Mouse (Mus musculus): ENCODE data around the gene Arhgap31. TPM values are rescaled to one million over a fixed set of nuclear protein-coding genes. Genes with fewer than 3 reads are reported as not detected.
"Not testable (repeated sequence)": the region's sequence is repeated elsewhere in the genome, so short reads cannot be mapped to it uniquely, and the experiment has no call there.

The Arhgap31 gene
- polyA plus RNA-seq, 1 experiment, result not detected

DNA sequence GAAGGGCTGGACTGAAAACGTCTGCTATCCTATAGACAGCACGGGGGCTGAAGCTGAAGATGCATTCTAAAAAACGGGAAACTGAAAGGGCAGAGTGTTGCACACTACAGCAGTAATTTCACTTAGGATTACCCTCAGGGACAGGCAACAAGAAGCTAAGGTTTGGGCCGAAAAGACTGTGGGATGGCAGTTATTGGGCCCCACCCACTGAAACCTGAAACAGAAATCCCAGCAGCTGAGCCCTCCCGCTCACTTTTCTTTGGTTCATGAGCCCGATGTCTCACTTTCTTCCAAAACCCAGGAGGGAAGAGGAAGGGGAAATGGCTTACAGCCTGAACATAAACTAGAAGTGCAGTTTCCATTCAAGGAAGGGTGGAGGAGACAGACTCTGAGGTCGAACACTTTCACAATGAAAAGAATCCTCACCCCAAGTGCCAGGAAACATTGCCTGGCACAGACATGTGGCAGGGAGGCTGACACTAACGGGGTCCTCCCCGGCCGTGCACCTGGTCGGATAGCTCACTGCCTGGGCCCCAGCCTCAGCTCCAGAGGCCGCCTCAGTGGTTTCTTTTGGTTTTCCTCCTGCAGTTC is 33.5 kb downstream of the Arhgap31 start:
- Histone ChIP-seq H3K27ac (ENCODE audit: insufficient read depth, low read depth, low read length) (peak overlapping the region; percentile 42; the same call in 1 of the 2 replicates), H3K4me3 (ENCODE audit: insufficient read depth, low read depth, low read length) (no peak overlapping the region)
- no peak for TF ChIP-seq POLR2A (IDR thresholded peaks at IDR 0.05; ENCODE audit: insufficient read depth, low read depth, low read length)
- no peak for TF ChIP-seq CTCF (IDR thresholded peaks at IDR 0.05; ENCODE audit: insufficient read depth, low read depth, low read length)

DNA sequence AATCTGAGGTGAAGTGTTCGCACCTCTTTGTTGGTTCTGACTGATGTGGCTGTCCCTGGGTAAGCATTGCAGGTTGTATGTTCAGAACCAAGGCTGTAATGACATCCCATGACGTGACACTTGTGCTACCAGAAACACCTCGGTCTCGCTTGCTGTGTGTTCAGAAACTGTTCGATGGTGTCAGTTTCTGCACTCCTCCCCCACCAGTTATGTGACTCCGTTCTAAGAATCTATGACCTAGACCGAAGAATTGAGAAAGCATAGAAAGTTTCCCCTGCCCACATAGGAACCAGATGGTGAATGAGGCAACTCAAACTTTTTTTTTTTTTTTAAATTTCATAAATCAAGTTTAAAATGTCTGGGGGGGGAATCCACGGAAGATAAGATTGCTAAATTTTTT is 34.2 kb downstream of the Arhgap31 start:
- 91% methylated on average over 8 of the region's 8 CpGs for WGBS

More for the DNA sequence above, 33.5 kb downstream of the Arhgap31 start:
- WGBS, result 62% methylated on average over 12 of the region's 12 CpGs
- H3K4me1 ChIP-seq (ENCODE audit: control insufficient read depth, insufficient read depth, low read length), result peaks cover 19% of the 10 kb centered on the region

DNA sequence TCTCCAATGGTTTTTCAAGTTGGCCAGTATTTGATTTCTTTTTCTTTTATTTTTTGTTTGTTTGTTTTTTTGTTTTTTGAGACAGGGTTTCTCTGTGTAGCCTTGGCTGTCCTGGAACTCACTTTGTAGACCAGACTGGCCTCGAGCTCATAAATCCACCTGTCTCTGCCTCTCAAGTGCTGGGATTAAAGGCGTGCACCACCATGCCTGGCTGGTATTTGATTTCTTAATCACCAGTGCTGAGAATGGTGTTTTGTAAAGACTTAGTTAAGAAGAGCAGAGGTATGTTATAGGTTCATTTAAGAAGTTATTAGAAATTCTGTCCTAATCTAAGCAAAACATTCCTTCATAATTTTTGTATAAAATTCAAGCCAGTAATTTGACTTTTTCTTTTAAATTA is 35.1 kb downstream of the Arhgap31 start:
- not testable (repeated sequence) for H3K27ac ChIP-seq (ENCODE audit: insufficient read depth, low read depth, low read length); H3K4me3 ChIP-seq (ENCODE audit: insufficient read depth, low read depth, low read length)
- 89% methylated on average over 2 of the region's 2 CpGs for WGBS
- peaks cover 29% of the 10 kb centered on the region for H3K4me1 ChIP-seq (ENCODE audit: control insufficient read depth, insufficient read depth, low read length)

More for the DNA sequence above, 34.2 kb downstream of the Arhgap31 start:
- H3K27ac ChIP-seq (ENCODE audit: insufficient read depth, low read depth, low read length), result no peak overlapping the region
- peaks cover 21% of the 10 kb centered on the region for H3K4me1 ChIP-seq (ENCODE audit: control insufficient read depth, insufficient read depth, low read length)
- no peak for TF ChIP-seq CTCF (IDR thresholded peaks at IDR 0.05; ENCODE audit: insufficient read depth, low read depth, low read length)
- no peak for TF ChIP-seq POLR2A (IDR thresholded peaks at IDR 0.05; ENCODE audit: insufficient read depth, low read depth, low read length)
- no peak overlapping the region for H3K4me3 ChIP-seq (ENCODE audit: insufficient read depth, low read depth, low read length)

DNA sequence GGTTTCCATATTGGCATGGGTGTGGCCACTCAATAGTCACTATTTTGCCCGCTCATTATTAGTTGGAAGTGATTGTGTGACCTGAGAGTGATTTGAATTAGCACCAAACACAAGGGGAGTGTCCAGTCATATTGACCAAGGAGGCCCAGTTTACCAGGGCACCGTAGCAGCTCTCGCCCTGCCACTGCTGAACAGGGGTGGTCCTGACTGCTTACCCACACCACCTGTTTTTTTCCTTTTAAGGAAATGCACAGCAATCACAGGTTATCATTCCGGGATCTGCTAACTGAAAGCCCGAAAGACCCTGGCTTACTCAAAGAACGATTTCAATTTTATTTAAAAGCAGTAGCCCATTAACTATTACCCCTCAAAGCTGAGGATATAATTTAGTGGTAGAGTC is 35.9 kb downstream of the Arhgap31 start:
- Histone ChIP-seq H3K4me3 (ENCODE audit: insufficient read depth, low read depth, low read length) (no peak overlapping the region), H3K4me1 (ENCODE audit: control insufficient read depth, insufficient read depth, low read length) (peaks cover 30% of the 10 kb centered on the region), H3K27ac (ENCODE audit: insufficient read depth, low read depth, low read length) (no peak overlapping the region)
- 94% methylated on average over 6 of the region's 6 CpGs for WGBS
- TF ChIP-seq CTCF (IDR thresholded peaks at IDR 0.05; ENCODE audit: insufficient read depth, low read depth, low read length), result no peak
- no peak for TF ChIP-seq POLR2A (IDR thresholded peaks at IDR 0.05; ENCODE audit: insufficient read depth, low read depth, low read length)

DNA sequence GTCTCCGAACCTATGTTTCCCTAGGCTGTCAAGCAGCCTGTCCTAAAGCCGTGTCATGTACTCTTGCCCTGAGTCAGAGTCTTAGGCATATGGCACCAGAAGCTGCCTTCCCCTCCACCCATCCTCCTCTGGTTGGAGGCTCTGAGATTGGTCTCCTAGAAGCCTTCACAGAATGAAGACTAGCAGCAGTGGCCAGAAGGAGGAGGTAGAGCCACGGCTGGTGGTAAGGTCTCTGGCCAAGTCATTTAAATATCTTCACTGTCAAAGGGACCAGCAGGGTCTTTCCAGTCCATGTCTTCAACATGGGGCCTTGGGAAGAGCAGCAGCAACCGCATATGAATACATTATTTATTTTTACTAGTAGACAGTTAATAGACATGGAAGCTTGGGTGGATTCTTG is 36.4 kb downstream of the Arhgap31 start:
- Histone ChIP-seq H3K4me1 (ENCODE audit: control insufficient read depth, insufficient read depth, low read length) (peaks cover 30% of the 10 kb centered on the region), H3K4me3 (ENCODE audit: insufficient read depth, low read depth, low read length) (no peak overlapping the region), H3K27ac (ENCODE audit: insufficient read depth, low read depth, low read length) (no peak overlapping the region)
- 87% methylated on average over 4 of the region's 4 CpGs for WGBS
- TF ChIP-seq CTCF (IDR thresholded peaks at IDR 0.05; ENCODE audit: insufficient read depth, low read depth, low read length), result no peak
- no peak for TF ChIP-seq POLR2A (IDR thresholded peaks at IDR 0.05; ENCODE audit: insufficient read depth, low read depth, low read length)

DNA sequence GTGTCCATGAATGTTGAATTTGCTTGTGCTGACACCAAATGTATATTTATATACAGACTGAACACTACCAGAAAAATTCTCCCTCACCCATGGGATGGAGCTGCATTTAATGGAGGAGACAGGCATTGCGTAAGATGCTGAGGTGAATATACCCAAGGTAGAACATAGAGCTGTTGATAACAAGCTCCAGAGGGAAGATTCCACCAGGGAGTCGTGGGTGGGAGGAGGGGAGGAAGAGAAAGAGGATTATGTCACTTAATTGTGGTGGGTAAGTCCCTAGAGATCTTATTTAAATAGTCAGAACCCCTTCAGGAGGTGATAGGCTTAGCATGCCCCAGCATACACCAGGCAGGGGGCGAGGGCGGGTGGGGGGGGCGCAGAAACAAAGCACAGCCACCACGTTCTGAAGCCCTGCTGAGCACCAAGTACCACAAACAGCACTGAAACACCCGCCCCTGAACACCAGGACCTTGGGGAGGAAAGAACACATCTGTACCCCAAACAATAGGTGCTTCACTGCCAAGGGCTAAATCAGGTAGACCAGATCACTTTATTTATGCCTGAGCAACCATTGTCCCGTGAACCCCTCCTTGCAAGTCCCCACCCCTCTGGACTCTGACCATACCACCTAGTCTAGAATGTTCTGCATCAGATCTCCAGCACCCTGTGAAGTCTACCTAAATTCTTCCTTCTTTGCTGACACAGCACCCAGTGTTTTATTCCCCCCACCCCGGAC is 37.3 kb downstream of the Arhgap31 start:
- Histone ChIP-seq H3K27ac (ENCODE audit: insufficient read depth, low read depth, low read length) (peak overlapping the region; percentile 47), H3K4me1 (ENCODE audit: control insufficient read depth, insufficient read depth, low read length) (peaks cover 33% of the 10 kb centered on the region), H3K4me3 (ENCODE audit: insufficient read depth, low read depth, low read length) (no peak overlapping the region)
- TF ChIP-seq POLR2A (IDR thresholded peaks at IDR 0.05; ENCODE audit: insufficient read depth, low read depth, low read length) (no peak), CTCF (IDR thresholded peaks at IDR 0.05; ENCODE audit: insufficient read depth, low read depth, low read length) (no peak)
- 50% methylated on average over 9 of the region's 9 CpGs for WGBS

DNA sequence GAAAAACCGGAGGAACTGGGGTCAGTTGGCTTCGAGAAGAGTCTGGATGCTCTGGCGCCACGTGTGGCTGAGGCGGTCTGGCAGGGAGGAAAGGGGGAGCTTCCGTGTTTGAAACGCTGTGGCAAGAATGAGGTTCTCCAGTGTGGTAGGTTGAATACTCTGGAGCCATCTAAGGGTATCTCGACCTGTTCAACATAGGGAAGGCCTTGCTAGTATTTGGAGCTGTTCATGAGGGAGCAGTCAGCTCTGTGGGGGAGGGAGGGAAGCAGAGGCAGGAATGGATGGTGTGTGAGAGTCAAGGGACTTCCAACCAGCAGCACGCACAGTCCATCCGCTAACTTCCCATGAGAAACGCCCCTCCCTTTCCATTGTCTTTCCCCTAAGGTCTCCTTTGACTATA is 38.2 kb downstream of the Arhgap31 start:
- no peak for TF ChIP-seq POLR2A (IDR thresholded peaks at IDR 0.05; ENCODE audit: insufficient read depth, low read depth, low read length)
- TF ChIP-seq CTCF (IDR thresholded peaks at IDR 0.05; ENCODE audit: insufficient read depth, low read depth, low read length), result no peak
- H3K27ac ChIP-seq (ENCODE audit: insufficient read depth, low read depth, low read length), result peak overlapping the region; percentile 65
- no peak overlapping the region for H3K4me3 ChIP-seq (ENCODE audit: insufficient read depth, low read depth, low read length)
- H3K4me1 ChIP-seq (ENCODE audit: control insufficient read depth, insufficient read depth, low read length), result peaks cover 29% of the 10 kb centered on the region
- 78% methylated on average over 11 of the region's 11 CpGs for WGBS

DNA sequence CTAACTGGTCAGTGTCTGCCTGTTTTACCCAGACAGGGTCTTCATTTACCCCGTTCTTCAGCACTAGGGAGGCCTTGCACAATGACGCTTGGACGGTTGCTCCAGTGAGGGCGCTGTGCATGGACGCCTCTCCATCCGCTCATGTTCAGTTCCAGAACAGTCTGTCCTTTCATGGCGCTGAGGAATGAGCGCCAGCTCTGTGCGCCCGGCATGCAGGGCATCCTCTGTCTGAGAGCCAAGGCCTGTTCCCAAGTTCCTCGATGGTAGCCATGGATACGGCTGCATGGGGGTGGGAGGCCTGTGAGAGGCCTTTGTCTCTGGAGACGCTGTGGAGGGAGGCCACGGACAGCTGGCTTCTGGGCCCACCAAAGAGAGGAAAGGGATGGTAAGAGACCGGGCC is 39.6 kb downstream of the Arhgap31 start:
- TF ChIP-seq CTCF (IDR thresholded peaks at IDR 0.05; ENCODE audit: insufficient read depth, low read depth, low read length), result no peak
- TF ChIP-seq POLR2A (IDR thresholded peaks at IDR 0.05; ENCODE audit: insufficient read depth, low read depth, low read length), result no peak
- no peak overlapping the region for H3K4me3 ChIP-seq (ENCODE audit: insufficient read depth, low read depth, low read length)
- H3K4me1 ChIP-seq (ENCODE audit: control insufficient read depth, insufficient read depth, low read length), result peaks cover 33% of the 10 kb centered on the region
- WGBS, result 31% methylated on average over 15 of the region's 15 CpGs
- peak overlapping the region; percentile 81 for H3K27ac ChIP-seq (ENCODE audit: insufficient read depth, low read depth, low read length)

DNA sequence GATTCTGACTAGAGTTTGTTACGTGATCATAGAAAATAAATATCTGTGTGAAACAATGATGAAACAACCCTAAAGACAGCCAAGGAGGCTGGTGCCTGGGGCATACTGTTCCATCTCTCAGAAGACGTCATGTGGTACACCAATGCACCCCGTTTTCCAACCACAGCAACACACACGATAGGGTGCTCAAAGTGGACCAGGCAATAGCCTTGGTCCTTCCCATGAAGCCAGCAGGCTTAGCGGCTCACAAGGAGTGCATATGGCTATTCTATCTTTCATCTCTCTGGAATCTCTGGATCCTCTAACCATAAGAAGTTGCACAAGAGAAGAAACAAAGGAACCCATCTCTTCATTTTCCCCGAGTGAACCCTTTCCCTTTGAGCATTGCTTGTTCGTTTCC is 40.1 kb downstream of the Arhgap31 start:
- H3K4me1 ChIP-seq (ENCODE audit: control insufficient read depth, insufficient read depth, low read length), result peaks cover 33% of the 10 kb centered on the region
- WGBS, result 75% methylated on average over 7 of the region's 7 CpGs
- H3K27ac ChIP-seq (ENCODE audit: insufficient read depth, low read depth, low read length), result peak overlapping the region; percentile 57
- TF ChIP-seq POLR2A (IDR thresholded peaks at IDR 0.05; ENCODE audit: insufficient read depth, low read depth, low read length) (no peak), CTCF (IDR thresholded peaks at IDR 0.05; ENCODE audit: insufficient read depth, low read depth, low read length) (no peak)
- no peak overlapping the region for H3K4me3 ChIP-seq (ENCODE audit: insufficient read depth, low read depth, low read length)

Measured in olfactory bulb, adult 2 months (tissue).